Mouse (Mus musculus) hindbrain, embryonic 15.5 days (tissue): ENCODE measurements around the gene Rbp2. TPM values are rescaled to one million over a fixed set of nuclear protein-coding genes. Genes with fewer than 3 reads are reported as not detected.
A peak's percentile ranks its signal among the peaks of the same experiment; 100 is the strongest.

Experiments used
- ATAC-seq: fragments of 200-750 bp; cut with Nextera tagmentation; 2 replicates; pipeline ENCODE4 v1.8.0; 2017; ENCODE audit warnings: low read depth, moderate number of reproducible peaks, moderate TSS enrichment; ENCODE audit not compliant: low FRiP score
- H3K27ac ChIP-seq: fragments of 300-500 bp; sonication (generic); replicated peaks from 2 replicates; pipeline ENCODE4 v1.5.1; 2015; ENCODE audit warnings: mild to moderate bottlenecking, inconsistent platforms
- H3K27me3 ChIP-seq: fragments of 300-500 bp; sonication (generic); 2 replicates; pipeline ENCODE4 v1.6.1; 2015; ENCODE audit warnings: control low read depth, inconsistent platforms
- H3K36me3 ChIP-seq: fragments of 300-500 bp; sonication (generic); 2 replicates; pipeline ENCODE4 v1.6.1; 2015; ENCODE audit warnings: control low read depth, inconsistent platforms
- H3K4me1 ChIP-seq: fragments of 300-500 bp; sonication (generic); replicated peaks from 2 replicates; pipeline ENCODE4 v1.6.1; 2015; ENCODE audit warnings: control low read depth, inconsistent platforms
- H3K4me2 ChIP-seq: fragments of 300-500 bp; sonication (generic); 2 replicates; pipeline ENCODE4 v1.6.1; 2015; ENCODE audit warnings: moderate library complexity, mild to moderate bottlenecking, inconsistent platforms
- H3K4me3 ChIP-seq: fragments of 300-500 bp; sonication (generic); 2 replicates; pipeline ENCODE4 v1.5.1; 2015; ENCODE audit warnings: mild to moderate bottlenecking, inconsistent platforms
- H3K9ac ChIP-seq: fragments of 300-500 bp; sonication (generic); 2 replicates; pipeline ENCODE4 v1.6.1; 2015; ENCODE audit warnings: inconsistent platforms
- H3K9me3 ChIP-seq: fragments of 300-500 bp; sonication (generic); 2 replicates; pipeline ENCODE4 v1.6.1; 2016; ENCODE audit warnings: control low read depth, inconsistent platforms
- whole genome bisulfite sequencing: fragments of 180-500 bp; shearing (Covaris S2); methylation state at CpG from one replicate; pipeline ENCODE4 v1.1.7; 2015; 5-methylcytosine and 5-hydroxymethylcytosine counted together
- polyA plus RNA-seq: library from polyadenylated mRNA; unstranded; fragments of >200 nt; fragmentation: Nextera tagmentation; extraction: Ambion mirVana; gene quantifications from 2 replicates; pipeline ENCODE4 v1.2.1, GENCODE M21; 2015

Rbp2 gene
- polyA plus RNA-seq, result 0.35 and 1.1 TPM in 2 replicates

GRCm38 (mm10) chr9:98485815-98486214 is at the start of gene Rbp2:
Gene Rbp2 (plus strand): TSS chr9:98486115.
- H3K36me3 ChIP-seq, result no peaks in the 10 kb centered on the region
- no peak for ATAC-seq
- H3K9me3 ChIP-seq, result no peaks in the 10 kb centered on the region
- WGBS, result 89% methylated on average over 3 of the region's 3 CpGs
- no peaks in the 10 kb centered on the region for H3K27me3 ChIP-seq
- H3K9ac ChIP-seq, result no peak within 1 kb of the TSS
- no peak within 1 kb of the TSS for H3K4me2 ChIP-seq
- no peak within 1 kb of the TSS for H3K4me3 ChIP-seq
- H3K4me1 ChIP-seq, result no peaks in the 10 kb centered on the region
- no peak within 1 kb of the TSS for H3K27ac ChIP-seq

GRCm38 (mm10) chr9:98437819-98438218 is 48.1 kb upstream of the Rbp2 start:
- no peaks in the 10 kb centered on the region for H3K9me3 ChIP-seq
- no peaks in the 10 kb centered on the region for H3K36me3 ChIP-seq
- no peak overlapping the region for H3K4me2 ChIP-seq
- H3K27ac ChIP-seq, result no peak overlapping the region
- no peaks in the 10 kb centered on the region for H3K27me3 ChIP-seq
- 91% methylated on average over 4 of the region's 4 CpGs for WGBS
- no peak for ATAC-seq
- H3K4me3 ChIP-seq, result no peak overlapping the region
- no peak overlapping the region for H3K9ac ChIP-seq
- H3K4me1 ChIP-seq, result peaks cover 10% of the 10 kb centered on the region

- WGBS, result 69% methylated on average over 3 of the region's 3 CpGs
- Histone ChIP-seq H3K4me1 (peaks cover 6% of the 10 kb centered on the region; the same call in 1 of the 2 replicates), H3K27ac (no peak overlapping the region), H3K36me3 (no peaks in the 10 kb centered on the region), H3K27me3 (no peaks in the 10 kb centered on the region), H3K9ac (no peak overlapping the region), H3K4me2 (no peak overlapping the region), H3K4me3 (no peak overlapping the region), H3K9me3 (no peaks in the 10 kb centered on the region)
- no peak for ATAC-seq
These were observed 46.8 kb upstream of the Rbp2 start for GRCm38 (mm10) chr9:98439091-98439490.

- WGBS, result 58% methylated on average over 5 of the region's 5 CpGs
- no peak for ATAC-seq
These were observed 43.3 kb upstream of the Rbp2 start for GRCm38 (mm10) chr9:98442638-98443037.

GRCm38 (mm10) chr9:98445359-98446149 is 40.4 kb upstream of the Rbp2 start:
- 87% methylated on average over 9 of the region's 9 CpGs for WGBS

More at GRCm38 (mm10) chr9:98442638-98443037, 43.3 kb upstream of the Rbp2 start:
- Histone ChIP-seq H3K9ac (no peak overlapping the region), H3K4me3 (no peak overlapping the region), H3K4me2 (no peak overlapping the region), H3K27ac (no peak overlapping the region), H3K27me3 (no peaks in the 10 kb centered on the region), H3K4me1 (0 out of 2 replicates have a peak, but pooled peaks cover 6% of the 10 kb centered on the region), H3K36me3 (no peaks in the 10 kb centered on the region), H3K9me3 (no peaks in the 10 kb centered on the region)

GRCm38 (mm10) chr9:98450976-98451375 is 34.9 kb upstream of the Rbp2 start:
- Histone ChIP-seq H3K4me1 (no peaks in the 10 kb centered on the region), H3K4me3 (no peak overlapping the region), H3K27ac (no peak overlapping the region), H3K36me3 (no peaks in the 10 kb centered on the region), H3K4me2 (no peak overlapping the region), H3K9me3 (no peaks in the 10 kb centered on the region), H3K27me3 (no peaks in the 10 kb centered on the region), H3K9ac (no peak overlapping the region)
- peak; percentile 34; the same call in 1 of the 2 replicates for ATAC-seq
- WGBS, result 57% methylated on average over 1 of the region's 1 CpGs

More at GRCm38 (mm10) chr9:98445359-98446149, 40.4 kb upstream of the Rbp2 start:
- H3K27me3 ChIP-seq, result no peaks in the 10 kb centered on the region
- H3K36me3 ChIP-seq, result no peaks in the 10 kb centered on the region
- ATAC-seq, result no peak
- no peak overlapping the region for H3K9ac ChIP-seq
- H3K4me2 ChIP-seq, result no peak overlapping the region
- no peak overlapping the region for H3K4me3 ChIP-seq
- H3K27ac ChIP-seq, result no peak overlapping the region
- no peaks in the 10 kb centered on the region for H3K9me3 ChIP-seq
- no peaks in the 10 kb centered on the region for H3K4me1 ChIP-seq

GRCm38 (mm10) chr9:98466709-98467108 is 19.2 kb upstream of the Rbp2 start:
- ATAC-seq, result no peak
- 76% methylated on average over 2 of the region's 2 CpGs for WGBS
- H3K9ac ChIP-seq, result no peak overlapping the region
- no peaks in the 10 kb centered on the region for H3K36me3 ChIP-seq
- no peaks in the 10 kb centered on the region for H3K9me3 ChIP-seq
- no peaks in the 10 kb centered on the region for H3K4me1 ChIP-seq
- H3K27ac ChIP-seq, result no peak overlapping the region
- no peak overlapping the region for H3K4me3 ChIP-seq
- no peak overlapping the region for H3K4me2 ChIP-seq
- no peaks in the 10 kb centered on the region for H3K27me3 ChIP-seq

- H3K27me3 ChIP-seq, result no peaks in the 10 kb centered on the region
- no peak overlapping the region for H3K4me2 ChIP-seq
- WGBS, result 89% methylated on average over 2 of the region's 2 CpGs
- H3K9me3 ChIP-seq, result no peaks in the 10 kb centered on the region
- H3K27ac ChIP-seq, result no peak overlapping the region
- H3K4me3 ChIP-seq, result no peak overlapping the region
- no peak overlapping the region for H3K9ac ChIP-seq
- ATAC-seq, result no peak
- no peaks in the 10 kb centered on the region for H3K4me1 ChIP-seq
- no peaks in the 10 kb centered on the region for H3K36me3 ChIP-seq
These were observed 5.7 kb upstream of the Rbp2 start for GRCm38 (mm10) chr9:98480172-98480749.

- Histone ChIP-seq H3K9ac (no peak overlapping the region), H3K9me3 (no peaks in the 10 kb centered on the region), H3K27ac (no peak overlapping the region), H3K36me3 (no peaks in the 10 kb centered on the region), H3K27me3 (no peaks in the 10 kb centered on the region), H3K4me2 (no peak overlapping the region), H3K4me1 (no peaks in the 10 kb centered on the region), H3K4me3 (no peak overlapping the region)
- WGBS, result 66% methylated on average over 4 of the region's 4 CpGs
- ATAC-seq, result no peak
These were observed 3.7 kb upstream of the Rbp2 start for GRCm38 (mm10) chr9:98482256-98482655.

GRCm38 (mm10) chr9:98485020-98485419 is 895 bp upstream of the Rbp2 start:
- Histone ChIP-seq H3K4me2 (no peak overlapping the region), H3K4me1 (no peaks in the 10 kb centered on the region), H3K9ac (no peak overlapping the region), H3K9me3 (no peaks in the 10 kb centered on the region), H3K36me3 (no peaks in the 10 kb centered on the region), H3K4me3 (no peak overlapping the region), H3K27me3 (no peaks in the 10 kb centered on the region), H3K27ac (no peak overlapping the region)
- 89% methylated on average over 7 of the region's 7 CpGs for WGBS
- no peak for ATAC-seq

GRCm38 (mm10) chr9:98487273-98487672 is 1.4 kb downstream of the Rbp2 start:
- H3K9me3 ChIP-seq, result no peaks in the 10 kb centered on the region
- H3K4me3 ChIP-seq, result no peak overlapping the region
- H3K4me2 ChIP-seq, result no peak overlapping the region
- WGBS, result 71% methylated on average over 6 of the region's 6 CpGs
- H3K4me1 ChIP-seq, result no peaks in the 10 kb centered on the region
- H3K9ac ChIP-seq, result no peak overlapping the region
- H3K27ac ChIP-seq, result no peak overlapping the region
- H3K27me3 ChIP-seq, result no peaks in the 10 kb centered on the region
- no peak for ATAC-seq
- no peaks in the 10 kb centered on the region for H3K36me3 ChIP-seq

- Histone ChIP-seq H3K4me3 (no peak overlapping the region), H3K9me3 (no peaks in the 10 kb centered on the region), H3K4me2 (no peak overlapping the region), H3K27ac (no peak overlapping the region), H3K36me3 (no peaks in the 10 kb centered on the region), H3K4me1 (no peaks in the 10 kb centered on the region), H3K9ac (no peak overlapping the region), H3K27me3 (no peaks in the 10 kb centered on the region)
- 84% methylated on average over 4 of the region's 4 CpGs for WGBS
- ATAC-seq, result no peak
These were observed 3.6 kb downstream of the Rbp2 start for GRCm38 (mm10) chr9:98489532-98489931.
